Mouse (Mus musculus) CH12.LX (cell line): ENCODE measurements at regions not wholly inside any gene's neighbourhood (a gene's known extent, or its start where the extent isn't known, plus 50 kb on each side); places are given as distances from the start of the nearest gene placed in this dataset.

ENCODE experiments used
- DNase-seq: peaks from one replicate; pipeline ENCODE4 v3.0.0-alpha.2; 2013; ENCODE audit errors: extremely low read depth
- H3K27ac ChIP-seq: 2 replicates; pipeline ENCODE4 v1.5.1; 2012; ENCODE audit warnings: low read depth, mild to moderate bottlenecking, control low read depth, moderate library complexity; ENCODE audit not compliant: insufficient read depth
- H3K27me3 ChIP-seq: replicated peaks from 2 replicates; pipeline ENCODE3; 2012; ENCODE audit warnings: inconsistent platforms
- H3K36me3 ChIP-seq, 2 experiments: replicated peaks in 1 of 2; 2 replicates each; pipeline versions ENCODE3 to v1.6.1; 2012; ENCODE audit warnings: inconsistent platforms in 1 of 2, low read length in 1 of 2, mild to moderate bottlenecking in 1 of 2, mixed read lengths in 1 of 2, moderate library complexity in 1 of 2; ENCODE audit not compliant: control insufficient read depth in 1 of 2, insufficient read depth in 1 of 2
- H3K4me1 ChIP-seq, 2 experiments: 2 replicates each; pipeline ENCODE4 v1.6.1; 2012; ENCODE audit warnings: inconsistent platforms in 1 of 2, moderate library complexity in 1 of 2; ENCODE audit not compliant: insufficient read depth in 2 of 2, control insufficient read depth in 1 of 2
- H3K4me2 ChIP-seq: 2 replicates; pipeline ENCODE4 v1.6.1; 2012; ENCODE audit warnings: low read depth, mild to moderate bottlenecking, control low read depth; ENCODE audit not compliant: poor library complexity, insufficient read depth, severe bottlenecking
- H3K4me3 ChIP-seq, 3 experiments: fragments of 150-350 bp in 1 of 3; sonication (generic) in 1 of 3; replicated peaks in 1 of 3; 2 replicates each; pipeline versions ENCODE3 to v1.5.1; 2011 to 2012; ENCODE audit warnings: low read depth in 2 of 3, low read length in 2 of 3, mild to moderate bottlenecking in 2 of 3, moderate library complexity in 2 of 3, control low read depth in 1 of 3, improper control_type of control experiment in 1 of 3, inconsistent platforms in 1 of 3, mixed read lengths in 1 of 3; ENCODE audit not compliant: poor library complexity in 1 of 3
- H3K79me2 ChIP-seq: replicated peaks from 2 replicates; pipeline ENCODE4 v1.6.1; 2012; ENCODE audit warnings: mild to moderate bottlenecking, moderate library complexity; ENCODE audit not compliant: control insufficient read depth, poor library complexity, insufficient read depth, severe bottlenecking; ENCODE audit errors: extremely low read depth
- H3K9ac ChIP-seq: 2 replicates; pipeline ENCODE4 v1.6.1; 2012; ENCODE audit warnings: low read depth, mild to moderate bottlenecking, control low read depth, moderate library complexity; ENCODE audit not compliant: insufficient read depth
- H3K9me3 ChIP-seq: replicated peaks from 2 replicates; pipeline ENCODE3; 2012; ENCODE audit warnings: low read length, inconsistent platforms, mixed read lengths
- BHLHE40 ChIP-seq: IDR thresholded peaks from 2 replicates; pipeline ENCODE4 v1.6.1; 2011; ENCODE audit warnings: mild to moderate bottlenecking, low read depth, low read length, improper control_type of control experiment
- CHD1 ChIP-seq: IDR thresholded peaks from 2 replicates; pipeline ENCODE4 v1.6.1; 2012; ENCODE audit warnings: low read depth, low read length, improper control_type of control experiment, inconsistent platforms
- CHD2 ChIP-seq: IDR thresholded peaks from 2 replicates; pipeline ENCODE4 v1.6.1; 2011; ENCODE audit warnings: low read length, improper control_type of control experiment
- CTCF ChIP-seq, 2 experiments: IDR thresholded peaks in 1 of 2; conservative IDR thresholded peaks in 1 of 2; 2 replicates each; pipeline ENCODE4 v1.5.1; 2011 to 2012; ENCODE audit warnings: low read depth in 2 of 2, low read length in 2 of 2, improper control_type of control experiment in 1 of 2, inconsistent platforms in 1 of 2, mild to moderate bottlenecking in 1 of 2, moderate library complexity in 1 of 2
- ELF1 ChIP-seq: IDR thresholded peaks from 2 replicates; pipeline ENCODE4 v1.6.1; 2014; ENCODE audit warnings: low read depth, mild to moderate bottlenecking, inconsistent platforms, low read length, improper control_type of control experiment
- EP300 ChIP-seq: IDR thresholded peaks from 2 replicates; pipeline ENCODE4 v1.6.1; 2011; ENCODE audit warnings: low read length, improper control_type of control experiment
- ETS1 ChIP-seq: conservative IDR thresholded peaks from 2 replicates; pipeline ENCODE4 v1.6.1; 2012; ENCODE audit warnings: low read depth, mild to moderate bottlenecking, inconsistent platforms, low read length, improper control_type of control experiment, moderate library complexity
- GABPA ChIP-seq: IDR thresholded peaks from 2 replicates; pipeline ENCODE4 v1.6.1; 2012; ENCODE audit warnings: low read depth, low read length, improper control_type of control experiment, inconsistent platforms; ENCODE audit not compliant: insufficient replicate concordance
- HCFC1 ChIP-seq: IDR thresholded peaks from 2 replicates; pipeline ENCODE4 v1.6.1; 2012; ENCODE audit warnings: low read depth, mild to moderate bottlenecking, inconsistent platforms, low read length, improper control_type of control experiment
- IRF4 ChIP-seq: IDR thresholded peaks from 2 replicates; pipeline ENCODE4 v1.6.1; 2014; ENCODE audit warnings: low read depth, mild to moderate bottlenecking, inconsistent platforms, low read length, improper control_type of control experiment
- JUN ChIP-seq: IDR thresholded peaks from 2 replicates; pipeline ENCODE4 v1.6.1; 2011; ENCODE audit warnings: low read depth, mild to moderate bottlenecking, low read length, improper control_type of control experiment, moderate library complexity; ENCODE audit not compliant: insufficient read depth
- JUND ChIP-seq: conservative IDR thresholded peaks from 2 replicates; pipeline ENCODE4 v1.6.1; 2011; ENCODE audit warnings: low read depth, low read length, improper control_type of control experiment
- MXI1 ChIP-seq: IDR thresholded peaks from 2 replicates; pipeline ENCODE4 v1.6.1; 2011; ENCODE audit warnings: mild to moderate bottlenecking, low read depth, low read length, improper control_type of control experiment
- MYC ChIP-seq: IDR thresholded peaks from 2 replicates; pipeline ENCODE4 v1.6.1; 2011; ENCODE audit warnings: low read depth, mild to moderate bottlenecking, improper control_type of control experiment, low read length
- NELFE ChIP-seq: IDR thresholded peaks from 2 replicates; pipeline ENCODE4 v1.6.1; 2011; ENCODE audit warnings: low read depth, low read length, improper control_type of control experiment
- NRF1 ChIP-seq: IDR thresholded peaks from 2 replicates; pipeline ENCODE4 v1.6.1; 2014; ENCODE audit warnings: low read depth, mild to moderate bottlenecking, inconsistent platforms, low read length, improper control_type of control experiment, moderate library complexity
- PAX5 ChIP-seq: IDR thresholded peaks from 2 replicates; pipeline ENCODE4 v1.6.1; 2012; ENCODE audit warnings: low read length, inconsistent platforms, mixed read lengths
- POLR2A ChIP-seq: IDR thresholded peaks from 2 replicates; pipeline ENCODE4 v1.6.1; 2011; ENCODE audit warnings: low read depth, mild to moderate bottlenecking, improper control_type of control experiment, low read length
- POLR2AphosphoS2 ChIP-seq: IDR thresholded peaks from 2 replicates; pipeline ENCODE4 v1.6.1; 2011; ENCODE audit warnings: low read depth, low read length, improper control_type of control experiment
- RCOR1 ChIP-seq: conservative IDR thresholded peaks from 2 replicates; pipeline ENCODE4 v1.6.1; 2012; ENCODE audit warnings: low read depth, mild to moderate bottlenecking, inconsistent platforms, low read length, improper control_type of control experiment
- TBP ChIP-seq: conservative IDR thresholded peaks from 2 replicates; pipeline ENCODE4 v1.6.1; 2011; ENCODE audit warnings: low read depth, low read length, improper control_type of control experiment
- USF1 ChIP-seq: IDR thresholded peaks from 2 replicates; pipeline ENCODE4 v1.6.1; 2014; ENCODE audit warnings: low read depth, mild to moderate bottlenecking, inconsistent platforms, low read length, improper control_type of control experiment
- USF2 ChIP-seq: conservative IDR thresholded peaks from 2 replicates; pipeline ENCODE4 v1.6.1; 2011; ENCODE audit warnings: low read depth, low read length, improper control_type of control experiment
- ZC3H11A ChIP-seq: IDR thresholded peaks from 2 replicates; pipeline ENCODE4 v1.6.1; 2012; ENCODE audit warnings: low read depth, mild to moderate bottlenecking, inconsistent platforms, low read length, improper control_type of control experiment
- ZKSCAN1 ChIP-seq: IDR thresholded peaks from 2 replicates; pipeline ENCODE4 v1.6.1; 2012; ENCODE audit warnings: low read depth, inconsistent platforms, low read length, improper control_type of control experiment, borderline replicate concordance
- ZMIZ1 ChIP-seq: IDR thresholded peaks from 2 replicates; pipeline ENCODE4 v1.6.1; 2012; ENCODE audit warnings: low read depth, mild to moderate bottlenecking, inconsistent platforms, low read length, improper control_type of control experiment
- ZNF384 ChIP-seq: IDR thresholded peaks from 2 replicates; pipeline ENCODE4 v1.6.1; 2012; ENCODE audit warnings: low read depth, low read length, improper control_type of control experiment, inconsistent platforms
- dilution Hi-C: fragments of 300-500 bp; cut with MboI; formaldehyde crosslinking; loops from 2 replicates; pipeline ENCODE4 v1.14.3; 2020; ENCODE audit warnings: low sequenced_read_pairs; ENCODE audit not compliant: extremely low pct_unique_long_range_greater_than_20kb, extremely low pct_ligation_motif_present
- in situ Hi-C: fragments of 300-500 bp; cut with MboI; formaldehyde crosslinking; loops from 3 replicates; pipeline ENCODE4 v1.14.3; 2019; ENCODE audit warnings: low sequenced_read_pairs, low pct_ligation_motif_present, low pct_unique_long_range_greater_than_20kb, mixed read lengths

DNA sequence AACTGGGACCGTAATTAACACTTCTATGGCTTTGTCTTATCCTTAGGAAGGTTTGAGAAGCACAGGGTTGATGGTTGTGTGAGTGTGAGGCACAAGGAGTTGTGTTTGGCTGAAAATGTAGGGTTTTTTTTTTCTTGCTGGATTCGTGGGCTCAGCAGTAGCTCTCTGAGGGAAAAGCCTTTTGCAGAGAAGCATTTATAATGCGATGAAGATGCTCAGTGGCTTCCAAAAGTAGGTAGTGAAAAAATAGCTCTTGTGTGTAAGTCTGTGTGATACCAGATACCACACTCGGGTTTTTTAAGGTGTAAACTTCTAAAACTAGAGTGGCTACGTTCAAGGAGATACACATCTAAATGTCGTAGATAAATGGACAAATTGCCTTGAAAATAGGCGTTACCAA lies 149.1 kb upstream of the 4933402D24Rik start:
- Histone ChIP-seq H3K27me3 (no peaks in the 10 kb centered on the region), H3K9me3 (no peaks in the 10 kb centered on the region), H3K9ac (no peak overlapping the region), H3K36me3 (no peaks in the 10 kb centered on the region), H3K79me2 (no peaks in the 10 kb centered on the region), H3K27ac (no peak overlapping the region), H3K4me1 (no peaks in the 10 kb centered on the region), H3K4me2 (no peak overlapping the region), H3K4me3 (no peak overlapping the region)
- TF ChIP-seq ZMIZ1 (no peak), TBP (no peak), JUN (no peak), HCFC1 (no peak), USF2 (no peak), PAX5 (no peak), ZNF384 (no peak), CHD1 (no peak), NELFE (no peak), CHD2 (no peak), EP300 (no peak), USF1 (no peak), NRF1 (no peak), ETS1 (no peak), RCOR1 (no peak), MYC (no peak)
- in situ Hi-C loops (no loop called here), dilution Hi-C loops (no loop called here)
- no peak for DNase-seq

DNA sequence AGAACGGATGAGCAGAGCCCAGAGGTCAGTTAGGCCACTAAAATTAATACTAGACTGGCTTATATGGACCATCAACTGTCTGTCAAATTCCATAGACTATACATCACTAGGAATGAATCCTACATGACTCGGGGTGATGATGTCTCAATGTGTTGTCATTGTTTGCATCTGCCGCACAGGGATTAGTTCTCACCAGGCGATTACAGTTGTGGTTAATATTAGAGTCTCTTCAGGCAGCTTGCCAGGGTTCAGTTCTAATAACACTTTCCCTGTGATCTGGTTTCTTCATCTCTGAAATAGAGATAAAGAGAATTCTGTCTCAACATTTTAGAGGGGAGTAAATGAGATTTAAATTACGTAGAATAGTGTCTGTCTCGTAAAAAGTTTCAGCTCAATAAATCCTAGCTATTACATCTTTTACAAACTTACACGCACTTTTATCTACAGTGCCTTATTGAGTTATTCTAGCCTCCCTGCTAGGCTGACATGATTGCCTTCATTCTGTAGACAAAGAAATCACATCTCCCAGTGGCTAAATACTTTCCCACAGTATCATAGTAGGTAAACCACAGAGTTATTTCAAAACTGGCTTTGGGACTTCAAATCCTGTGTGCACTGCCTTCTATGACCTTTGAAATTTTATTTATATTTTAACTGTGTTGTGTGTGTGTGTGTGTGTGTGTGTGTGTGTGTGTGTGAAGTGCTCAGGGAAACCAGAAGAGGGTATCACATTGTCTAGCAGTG lies 148.0 kb upstream of the 4933402D24Rik start:
- Histone ChIP-seq H3K27me3 (no peaks in the 10 kb centered on the region), H3K9ac (no peak overlapping the region), H3K36me3 (no peaks in the 10 kb centered on the region), H3K79me2 (no peaks in the 10 kb centered on the region), H3K4me1 (no peaks in the 10 kb centered on the region), H3K9me3 (no peaks in the 10 kb centered on the region), H3K27ac (no peak overlapping the region), H3K4me2 (no peak overlapping the region), H3K4me3 (no peak overlapping the region)
- TF ChIP-seq RCOR1: no peak
- no peak for TF ChIP-seq ELF1
- TF ChIP-seq JUND: no peak
- TF ChIP-seq PAX5: no peak
- TF ChIP-seq ZNF384: no peak
- TF ChIP-seq HCFC1: no peak
- no peak for TF ChIP-seq BHLHE40
- no peak for TF ChIP-seq CTCF (conservative IDR thresholded peaks at IDR 0.05 in 1 of 2, IDR thresholded peaks at IDR 0.05 in 1 of 2; ENCODE audit: low read depth in 2 of 2, low read length in 2 of 2)
- no peak for TF ChIP-seq IRF4
- no peak for TF ChIP-seq POLR2AphosphoS2
- TF ChIP-seq GABPA: no peak
- TF ChIP-seq ZKSCAN1: no peak
- no peak for TF ChIP-seq ZC3H11A
- TF ChIP-seq TBP: no peak
- no peak for TF ChIP-seq MXI1
- no peak for TF ChIP-seq POLR2A
- no peak for TF ChIP-seq CHD2
- in situ Hi-C loops (no loop called here), dilution Hi-C loops (no loop called here)
- DNase-seq: no peak
